Mouse (Mus musculus) layer of hippocampus, adult 9-11 months (tissue): ENCODE data around the gene Dtd1.

Experiments
- DNase-seq: peaks from one replicate; pipeline ENCODE4 v3.0.0; 2022

Gene Dtd1

GRCm38 (mm10) chr2:144641991-144642390, 42.3 kb downstream of the Dtd1 start:
- no peak for DNase-seq

GRCm38 (mm10) chr2:144646360-144646759, 46.7 kb downstream of the Dtd1 start:
- no peak for DNase-seq

GRCm38 (mm10) chr2:144647151-144647550, 47.5 kb downstream of the Dtd1 start:
- no peak for DNase-seq

- DNase-seq, result no peak
Observed at GRCm38 (mm10) chr2:144649960-144650359, 50.3 kb downstream of the Dtd1 start.

GRCm38 (mm10) chr2:144652841-144653240, 53.1 kb downstream of the Dtd1 start:
- DNase-seq, result no peak

- DNase-seq, result no peak
Observed at GRCm38 (mm10) chr2:144655307-144655706, 55.6 kb downstream of the Dtd1 start.

GRCm38 (mm10) chr2:144668507-144668906, 68.8 kb downstream of the Dtd1 start:
- DNase-seq, result no peak

GRCm38 (mm10) chr2:144670289-144670930, 70.7 kb downstream of the Dtd1 start:
- DNase-seq, result no peak

- DNase-seq, result no peak
Observed at GRCm38 (mm10) chr2:144672397-144672796, 72.7 kb downstream of the Dtd1 start.

GRCm38 (mm10) chr2:144676546-144677228, 77.0 kb downstream of the Dtd1 start:
- DNase-seq, result no peak

- no peak for DNase-seq
Observed at GRCm38 (mm10) chr2:144677229-144677571, 77.5 kb downstream of the Dtd1 start.

- DNase-seq, result no peak
Observed at GRCm38 (mm10) chr2:144678779-144679178, 79.1 kb downstream of the Dtd1 start.

GRCm38 (mm10) chr2:144679394-144679793, 79.7 kb downstream of the Dtd1 start:
- DNase-seq, result no peak

- no peak for DNase-seq
Observed at GRCm38 (mm10) chr2:144692219-144692732, 92.6 kb downstream of the Dtd1 start.

GRCm38 (mm10) chr2:144692777-144693176, 93.1 kb downstream of the Dtd1 start:
- DNase-seq, result no peak

- DNase-seq, result no peak
Observed at GRCm38 (mm10) chr2:144694923-144695322, 95.2 kb downstream of the Dtd1 start.

GRCm38 (mm10) chr2:144698046-144698445, 98.3 kb downstream of the Dtd1 start:
- DNase-seq, result peak; percentile 32

- no peak for DNase-seq
Observed at GRCm38 (mm10) chr2:144700608-144701007, 100.9 kb downstream of the Dtd1 start.

GRCm38 (mm10) chr2:144701415-144702149, 101.9 kb downstream of the Dtd1 start:
- no peak for DNase-seq

- DNase-seq, result no peak
Observed at GRCm38 (mm10) chr2:144709285-144709684, 109.6 kb downstream of the Dtd1 start.

- no peak for DNase-seq
Observed at GRCm38 (mm10) chr2:144709704-144710103, 110.0 kb downstream of the Dtd1 start.

- no peak for DNase-seq
Observed at GRCm38 (mm10) chr2:144714596-144714995, 114.9 kb downstream of the Dtd1 start.

- no peak for DNase-seq
Observed at GRCm38 (mm10) chr2:144715211-144715768, 115.6 kb downstream of the Dtd1 start.

- DNase-seq, result no peak
Observed at GRCm38 (mm10) chr2:144716248-144716647, 116.6 kb downstream of the Dtd1 start.
